Mouse (Mus musculus): ENCODE results near the gene Clasp2.
A peak's percentile ranks its signal among the peaks of the same experiment; 100 is the strongest.

Clasp2 gene

GRCm38 (mm10) chr9:113828719-113829118 lies 87.4 kb downstream of the Clasp2 start:
- DNase-seq, result no peak

GRCm38 (mm10) chr9:113830219-113830618 lies 88.9 kb downstream of the Clasp2 start:
- DNase-seq, result no peak

- no peak for DNase-seq
These were observed 92.2 kb downstream of the Clasp2 start for GRCm38 (mm10) chr9:113833481-113833880.

GRCm38 (mm10) chr9:113837001-113837400 lies 95.7 kb downstream of the Clasp2 start:
- DNase-seq, result no peak

GRCm38 (mm10) chr9:113837461-113837860 lies 96.2 kb downstream of the Clasp2 start:
- no peak for DNase-seq

GRCm38 (mm10) chr9:113844029-113844428 lies 102.8 kb downstream of the Clasp2 start:
- DNase-seq, result no peak

- DNase-seq, result no peak
These were observed 114.2 kb downstream of the Clasp2 start for GRCm38 (mm10) chr9:113855441-113855840.

- DNase-seq, result no peak
These were observed 116.1 kb downstream of the Clasp2 start for GRCm38 (mm10) chr9:113857281-113857928.

- no peak for DNase-seq
These were observed 116.7 kb downstream of the Clasp2 start for GRCm38 (mm10) chr9:113857929-113858440.

GRCm38 (mm10) chr9:113859420-113859819 lies 118.1 kb downstream of the Clasp2 start:
- no peak for DNase-seq

GRCm38 (mm10) chr9:113863370-113863999 lies 122.2 kb downstream of the Clasp2 start:
- DNase-seq, result no peak

GRCm38 (mm10) chr9:113867951-113868350 lies 126.7 kb downstream of the Clasp2 start:
- no peak for DNase-seq

GRCm38 (mm10) chr9:113894903-113895302 lies 153.6 kb downstream of the Clasp2 start:
- DNase-seq, result no peak

- DNase-seq, result no peak
These were observed 161.9 kb downstream of the Clasp2 start for GRCm38 (mm10) chr9:113903136-113903535.

- DNase-seq, result peak; percentile 16 to 20
These were observed 163.0 kb downstream of the Clasp2 start for GRCm38 (mm10) chr9:113904315-113904714.

GRCm38 (mm10) chr9:113915789-113916188 lies 174.5 kb downstream of the Clasp2 start:
- no peak for DNase-seq

- no peak for DNase-seq
These were observed 181.4 kb downstream of the Clasp2 start for GRCm38 (mm10) chr9:113922677-113923076.

- no peak for DNase-seq
These were observed 183.6 kb downstream of the Clasp2 start for GRCm38 (mm10) chr9:113924883-113925282.

GRCm38 (mm10) chr9:113928591-113928990 lies 187.3 kb downstream of the Clasp2 start:
- no peak for DNase-seq

GRCm38 (mm10) chr9:113929676-113930075 lies 188.4 kb downstream of the Clasp2 start:
- no peak for DNase-seq

- peak; percentile 94 to 95 for DNase-seq
These were observed 189.5 kb downstream of the Clasp2 start, which contains the start of gene Ubp1 for GRCm38 (mm10) chr9:113930534-113931374. TSS of gene Ubp1 (plus strand) at chr9:113930934.

- peak; percentile 47 to 57 for DNase-seq
These were observed 190.3 kb downstream of the Clasp2 start for GRCm38 (mm10) chr9:113931375-113932099.

GRCm38 (mm10) chr9:113932100-113932470 lies 190.8 kb downstream of the Clasp2 start:
- no peak for DNase-seq
